Mouse (Mus musculus): ENCODE measurements around the gene P2rx3.

GRCm38 (mm10) chr2:84958588-84959264 is 78.5 kb downstream of the P2rx3 start:
- TF ChIP-seq CTCF (IDR thresholded peaks at IDR 0.05; ENCODE audit: low read depth, low read length): no peak
- TF ChIP-seq POLR2A (IDR thresholded peaks at IDR 0.05; ENCODE audit: borderline replicate concordance, low read depth, low read length): no peak

All from bone marrow macrophage, adult 2 months (primary cell).